Mouse (Mus musculus) c-Kit-positive CD71-positive TER-119-negative erythroid progenitor cells, embryonic 14.5 days (primary cell): ENCODE results near the gene Tex19.1.
"Not testable (repeated sequence)": the region's sequence is repeated elsewhere in the genome, so short reads cannot be mapped to it uniquely, and the experiment has no call there.

Experiments
- DNase-seq: peaks from one replicate; pipeline ENCODE4 v3.0.0-alpha.2; 2013; ENCODE audit warnings: low read depth

Tex19.1 gene

GRCm38 (mm10) chr11:121145865-121146264, at the start of gene Tex19.1:
Tex19.1 (plus strand) TSS chr11:121146143.
- no peak for DNase-seq

- DNase-seq = no peak
Measured at GRCm38 (mm10) chr11:121099762-121100161, 46.2 kb upstream of the Tex19.1 start.

- DNase-seq = no peak
Measured at GRCm38 (mm10) chr11:121100692-121101091, 45.3 kb upstream of the Tex19.1 start.

- no peak for DNase-seq
Measured at GRCm38 (mm10) chr11:121101124-121101805, 44.7 kb upstream of the Tex19.1 start.

- DNase-seq = not testable (repeated sequence)
Measured at GRCm38 (mm10) chr11:121107242-121107641, 38.7 kb upstream of the Tex19.1 start.

- no peak for DNase-seq
Measured at GRCm38 (mm10) chr11:121108061-121108460, 37.9 kb upstream of the Tex19.1 start.

GRCm38 (mm10) chr11:121109986-121110385, 36.0 kb upstream of the Tex19.1 start:
- DNase-seq = no peak

GRCm38 (mm10) chr11:121111051-121111450, 34.9 kb upstream of the Tex19.1 start:
- DNase-seq = no peak

- DNase-seq = no peak
Measured at GRCm38 (mm10) chr11:121111601-121112000, 34.3 kb upstream of the Tex19.1 start.

- DNase-seq = no peak
Measured at GRCm38 (mm10) chr11:121112091-121112775, 33.7 kb upstream of the Tex19.1 start.

- DNase-seq = no peak
Measured at GRCm38 (mm10) chr11:121118106-121118505, 27.8 kb upstream of the Tex19.1 start.

- DNase-seq = no peak
Measured at GRCm38 (mm10) chr11:121118577-121118976, 27.4 kb upstream of the Tex19.1 start, which contains the start of gene Tex19.2. Tex19.2 (minus strand) TSS chr11:121118677.

- DNase-seq = no peak
Measured at GRCm38 (mm10) chr11:121121151-121121550, 24.8 kb upstream of the Tex19.1 start.

- DNase-seq = no peak
Measured at GRCm38 (mm10) chr11:121122024-121122670, 23.8 kb upstream of the Tex19.1 start.

- no peak for DNase-seq
Measured at GRCm38 (mm10) chr11:121123438-121123837, 22.5 kb upstream of the Tex19.1 start.

- no peak for DNase-seq
Measured at GRCm38 (mm10) chr11:121125522-121126172, 20.3 kb upstream of the Tex19.1 start.

- DNase-seq = no peak
Measured at GRCm38 (mm10) chr11:121126395-121126794, 19.5 kb upstream of the Tex19.1 start.

- no peak for DNase-seq
Measured at GRCm38 (mm10) chr11:121127441-121127840, 18.5 kb upstream of the Tex19.1 start.

GRCm38 (mm10) chr11:121129616-121130015, 16.3 kb upstream of the Tex19.1 start:
- DNase-seq = no peak

- no peak for DNase-seq
Measured at GRCm38 (mm10) chr11:121134600-121134999, 11.3 kb upstream of the Tex19.1 start.

- DNase-seq = no peak
Measured at GRCm38 (mm10) chr11:121137682-121138081, 8.3 kb upstream of the Tex19.1 start.

- no peak for DNase-seq
Measured at GRCm38 (mm10) chr11:121138732-121139131, 7.2 kb upstream of the Tex19.1 start.
